Mouse (Mus musculus) myocyte (in vitro differentiated cells): ENCODE measurements around the gene Daxx. TPM values are rescaled to one million over a fixed set of nuclear protein-coding genes. Genes with fewer than 3 reads are reported as not detected.

Experiments
- H3K27me3 ChIP-seq: one replicate; pipeline ENCODE4 v1.6.1; 2011; ENCODE audit not compliant: control insufficient read depth, insufficient read depth, insufficient read length
- H3K36me3 ChIP-seq: one replicate; pipeline ENCODE4 v1.6.1; 2011; ENCODE audit not compliant: control insufficient read depth, insufficient read depth
- H3K4me2 ChIP-seq: one replicate; pipeline ENCODE4 v1.6.1; 2011; ENCODE audit warnings: low read depth, control low read depth
- H3K4me3 ChIP-seq: one replicate; pipeline ENCODE4 v1.5.1; 2011; ENCODE audit warnings: mild to moderate bottlenecking, control low read depth, moderate library complexity
- H3K79me2 ChIP-seq: one replicate; pipeline ENCODE4 v1.6.1; 2011; ENCODE audit not compliant: control insufficient read depth, insufficient read depth
- H3ac ChIP-seq: one replicate; pipeline ENCODE4 v1.6.1; 2011; ENCODE audit not compliant: control insufficient read depth, insufficient read length
- CEBPB ChIP-seq: IDR thresholded peaks from 2 replicates; pipeline ENCODE4 v1.6.1; 2011; ENCODE audit warnings: mild to moderate bottlenecking, moderate library complexity; ENCODE audit not compliant: poor library complexity, insufficient read depth, severe bottlenecking
- E2F4 ChIP-seq: IDR thresholded peaks from one replicate; pipeline ENCODE4 v1.6.1; 2011; ENCODE audit warnings: mild to moderate bottlenecking, control low read depth, moderate library complexity; ENCODE audit not compliant: insufficient read depth
- MAX ChIP-seq: IDR thresholded peaks from one replicate; pipeline ENCODE4 v1.6.1; 2011; ENCODE audit warnings: low read depth, mild to moderate bottlenecking, control low read depth
- MYOD1 ChIP-seq, 3 experiments: IDR thresholded peaks; one replicate each; pipeline ENCODE4 v1.6.1; 2011; ENCODE audit warnings: control low read depth in 2 of 3, low read depth in 2 of 3, mild to moderate bottlenecking in 2 of 3, moderate library complexity in 1 of 3; ENCODE audit not compliant: insufficient read length in 2 of 3, control insufficient read depth in 1 of 3
- MYOG ChIP-seq, 3 experiments: IDR thresholded peaks; one replicate each; pipeline ENCODE4 v1.6.1; 2011; ENCODE audit warnings: control low read depth in 2 of 3, low read depth in 2 of 3, mild to moderate bottlenecking in 2 of 3; ENCODE audit not compliant: insufficient read length in 2 of 3, control insufficient read depth in 1 of 3, insufficient read depth in 1 of 3
- POLR2A ChIP-seq: IDR thresholded peaks from one replicate; pipeline ENCODE4 v1.6.1; 2011; ENCODE audit warnings: low read depth, mild to moderate bottlenecking, control low read depth, moderate library complexity; ENCODE audit not compliant: insufficient read length
- POLR2AphosphoS2 ChIP-seq: IDR thresholded peaks from one replicate; pipeline ENCODE4 v1.6.1; 2011; ENCODE audit warnings: low read depth, control low read depth; ENCODE audit not compliant: insufficient read length
- REST ChIP-seq: IDR thresholded peaks from one replicate; pipeline ENCODE4 v1.6.1; 2011; ENCODE audit warnings: mild to moderate bottlenecking, control low read depth, moderate library complexity; ENCODE audit not compliant: insufficient read depth, insufficient read length
- SRF ChIP-seq: IDR thresholded peaks from one replicate; pipeline ENCODE4 v1.6.1; 2011; ENCODE audit warnings: low read depth; ENCODE audit not compliant: control insufficient read depth, insufficient read length
- TCF12 ChIP-seq: IDR thresholded peaks from one replicate; pipeline ENCODE4 v1.6.1; 2011; ENCODE audit warnings: mild to moderate bottlenecking, control low read depth; ENCODE audit not compliant: poor library complexity, insufficient read depth, severe bottlenecking
- TCF3 ChIP-seq: IDR thresholded peaks from one replicate; pipeline ENCODE4 v1.6.1; 2011; ENCODE audit warnings: low read depth, control low read depth; ENCODE audit not compliant: insufficient read length
- USF1 ChIP-seq: IDR thresholded peaks from one replicate; pipeline ENCODE4 v1.6.1; 2011; ENCODE audit warnings: low read depth, mild to moderate bottlenecking, control low read depth, moderate library complexity
- polyA plus RNA-seq: library from polyadenylated mRNA; unstranded; fragments of >200 nt; fragmentation: generic; extraction: Trizol; gene quantifications from one replicate; pipeline ENCODE4 v1.2.1, GENCODE M21; 2012; ENCODE audit warnings: missing spikeins

The Daxx gene
- polyA plus RNA-seq, 1 experiment, result 16.9 TPM

GRCm38 (mm10) chr17:33940206-33940805 lies 31.1 kb downstream of the Daxx start, which contains the start of the genes Pfdn6 and Wdr46:
Gene Pfdn6, minus strand, starts transcription at chr17:33940343.
Gene Wdr46, plus strand, starts transcription at chr17:33940660.
- Histone ChIP-seq H3K36me3 (no peaks in the 10 kb centered on the region), H3K4me3 (peak within 1 kb of the TSS; percentile 81), H3K4me2 (peak within 1 kb of the TSS; percentile 87), H3ac (peak within 1 kb of the TSS; percentile 24), H3K27me3 (no peaks in the 10 kb centered on the region), H3K79me2 (peaks cover 23% of the 10 kb centered on the region)
- TF ChIP-seq MAX (peak; percentile 68), TCF3 (no peak), POLR2AphosphoS2 (peak; percentile 25), POLR2A (peak; percentile 47), E2F4 (peak; percentile 70)

GRCm38 (mm10) chr17:33940981-33941380 lies 31.8 kb downstream of the Daxx start:
- Histone ChIP-seq H3K36me3 (no peaks in the 10 kb centered on the region), H3ac (peak overlapping the region; percentile 24), H3K4me2 (peak overlapping the region; percentile 87), H3K79me2 (peaks cover 23% of the 10 kb centered on the region), H3K27me3 (no peaks in the 10 kb centered on the region), H3K4me3 (peak overlapping the region; percentile 81)
- no peak for TF ChIP-seq SRF
- no peak for TF ChIP-seq POLR2A
- no peak for TF ChIP-seq CEBPB
- no peak for TF ChIP-seq MYOD1 (IDR thresholded peaks at IDR 0.05; ENCODE audit: control insufficient read depth in 1 of 3, insufficient read length in 2 of 3, low read depth in 2 of 3)
- TF ChIP-seq POLR2AphosphoS2, result no peak
- TF ChIP-seq E2F4, result no peak
- TF ChIP-seq USF1, result no peak
- TF ChIP-seq TCF3, result no peak

DNA sequence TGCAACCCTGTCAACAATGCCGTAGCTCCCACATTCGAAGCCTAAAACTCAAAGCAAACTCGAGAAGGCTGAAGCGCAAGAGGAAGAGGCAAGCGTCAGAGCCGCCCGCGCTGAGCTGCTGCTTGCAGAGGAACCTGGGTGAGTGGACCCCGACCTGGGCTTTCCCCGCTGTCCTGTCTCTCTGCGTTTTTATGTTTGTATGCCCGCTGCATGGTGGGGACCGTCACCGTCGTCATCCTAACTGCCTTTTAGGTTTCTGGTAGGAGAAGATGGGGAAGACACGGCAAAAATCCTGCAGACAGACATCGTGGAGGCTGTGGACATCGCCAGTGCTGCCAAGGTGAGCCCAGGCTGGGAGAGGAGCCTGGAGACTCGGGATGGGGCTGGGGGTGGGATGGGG lies 32.2 kb downstream of the Daxx start:
- peak overlapping the region; percentile 81 for H3K4me3 ChIP-seq
- TF ChIP-seq REST, result no peak
- TF ChIP-seq MYOD1 (IDR thresholded peaks at IDR 0.05; ENCODE audit: control insufficient read depth in 1 of 3, insufficient read length in 2 of 3, low read depth in 2 of 3), result no peak
- no peak for TF ChIP-seq POLR2AphosphoS2
- TF ChIP-seq POLR2A, result no peak
- TF ChIP-seq USF1, result no peak
- TF ChIP-seq SRF, result no peak
- no peak for TF ChIP-seq E2F4
- TF ChIP-seq TCF3, result no peak
- no peaks in the 10 kb centered on the region for H3K36me3 ChIP-seq
- peak overlapping the region; percentile 24 for H3ac ChIP-seq
- peaks cover 23% of the 10 kb centered on the region for H3K79me2 ChIP-seq
- H3K27me3 ChIP-seq, result no peaks in the 10 kb centered on the region
- peak overlapping the region; percentile 87 for H3K4me2 ChIP-seq

DNA sequence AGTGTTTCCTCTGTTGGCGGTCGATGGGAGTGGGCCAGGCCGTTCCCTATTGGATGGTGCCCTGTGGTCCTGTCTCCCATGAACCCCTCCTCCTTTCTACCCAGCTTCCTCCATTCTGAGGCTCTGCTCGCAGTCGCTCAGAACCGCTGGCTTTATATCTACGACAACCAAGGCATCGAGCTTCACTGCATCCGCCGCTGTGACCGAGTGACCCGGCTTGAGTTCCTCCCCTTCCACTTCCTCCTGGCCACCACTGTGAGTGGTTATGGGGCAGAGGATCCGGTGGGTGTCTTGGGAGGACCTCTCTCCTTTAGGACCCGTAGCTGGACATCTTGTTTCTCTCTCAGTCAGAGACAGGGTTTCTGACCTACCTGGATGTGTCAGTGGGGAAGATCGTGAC lies 34.2 kb downstream of the Daxx start:
- Histone ChIP-seq H3K79me2 (peaks cover 23% of the 10 kb centered on the region), H3ac (no peak overlapping the region), H3K4me2 (no peak overlapping the region), H3K27me3 (no peaks in the 10 kb centered on the region), H3K36me3 (no peaks in the 10 kb centered on the region), H3K4me3 (no peak overlapping the region)
- TF ChIP-seq CEBPB, result no peak
- no peak for TF ChIP-seq REST
- TF ChIP-seq E2F4, result no peak
- TF ChIP-seq SRF, result no peak
- TF ChIP-seq TCF3, result no peak
- TF ChIP-seq TCF12, result no peak
- TF ChIP-seq MAX, result no peak
- no peak for TF ChIP-seq MYOG (IDR thresholded peaks at IDR 0.05; ENCODE audit: control insufficient read depth in 1 of 3, insufficient read depth in 1 of 3, insufficient read length in 2 of 3, low read depth in 2 of 3)
- TF ChIP-seq USF1, result no peak
- no peak for TF ChIP-seq POLR2AphosphoS2
- TF ChIP-seq POLR2A, result no peak
- no peak for TF ChIP-seq MYOD1 (IDR thresholded peaks at IDR 0.05; ENCODE audit: control insufficient read depth in 1 of 3, insufficient read length in 2 of 3, low read depth in 2 of 3)

DNA sequence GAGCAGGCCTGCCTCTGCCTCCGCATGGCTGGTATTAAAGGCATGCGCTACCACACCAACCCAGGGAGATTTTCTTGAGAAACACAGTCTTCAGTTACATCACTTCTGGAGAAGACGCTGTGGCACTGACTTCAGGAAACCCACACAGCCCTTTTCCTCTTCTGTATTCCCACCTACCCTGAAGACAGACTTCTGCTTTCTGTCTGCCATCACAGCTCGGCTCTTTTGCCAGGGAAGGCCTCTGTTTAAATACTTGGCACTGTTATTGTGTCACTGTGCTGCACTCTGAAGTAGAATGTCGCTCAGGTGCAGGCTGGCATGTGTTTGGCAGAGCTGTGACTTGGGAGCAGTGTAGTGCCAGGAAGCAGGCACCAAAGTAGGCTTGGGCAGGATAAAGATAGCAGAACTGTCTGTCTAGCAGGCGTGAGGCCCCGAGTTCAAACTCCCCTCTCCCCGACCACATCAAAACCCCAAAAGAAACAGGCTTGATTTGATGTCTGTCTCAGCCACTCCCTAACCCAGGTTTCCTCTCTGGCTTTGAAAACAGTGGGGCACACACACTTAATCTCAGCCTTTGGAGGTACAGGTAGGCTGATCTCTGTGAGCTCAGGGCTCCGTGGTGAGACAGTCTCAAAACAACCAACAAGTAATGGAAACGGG lies 38.3 kb downstream of the Daxx start:
- TF ChIP-seq POLR2AphosphoS2 (no peak), TCF12 (no peak), MYOD1 (IDR thresholded peaks at IDR 0.05; ENCODE audit: control insufficient read depth in 1 of 3, insufficient read length in 2 of 3, low read depth in 2 of 3) (no peak), CEBPB (no peak), E2F4 (no peak), MYOG (IDR thresholded peaks at IDR 0.05; ENCODE audit: control insufficient read depth in 1 of 3, insufficient read depth in 1 of 3, insufficient read length in 2 of 3, low read depth in 2 of 3) (no peak), REST (no peak)
- H3K79me2 ChIP-seq, result no peaks in the 10 kb centered on the region
- no peak overlapping the region for H3ac ChIP-seq
- H3K4me2 ChIP-seq, result no peak overlapping the region
- no peaks in the 10 kb centered on the region for H3K36me3 ChIP-seq
- H3K27me3 ChIP-seq, result no peaks in the 10 kb centered on the region
- H3K4me3 ChIP-seq, result no peak overlapping the region
